Mouse (Mus musculus) intestine, postnatal 0 days (tissue): ENCODE measurements at regions not wholly inside any gene's neighbourhood (a gene's known extent, or its start where the extent isn't known, plus 50 kb on each side); places are given as distances from the start of the nearest gene placed in this dataset.

Experiments used
- ATAC-seq: fragments of 200-750 bp; cut with Nextera tagmentation; 2 replicates; pipeline ENCODE4 v1.8.0; 2017; ENCODE audit warnings: mild to moderate bottlenecking, moderate TSS enrichment, moderate library complexity
- H3K27ac ChIP-seq: fragments of 300-500 bp; sonication (generic); 2 replicates; pipeline ENCODE4 v1.5.1; 2014; ENCODE audit warnings: mild to moderate bottlenecking, low read depth, low read length, moderate library complexity
- H3K27me3 ChIP-seq: fragments of 300-500 bp; sonication (generic); replicated peaks from 2 replicates; pipeline ENCODE4 v1.6.1; 2014; ENCODE audit warnings: low read length, mixed read lengths; ENCODE audit not compliant: control insufficient read depth, insufficient read depth
- H3K36me3 ChIP-seq: fragments of 300-500 bp; sonication (generic); 2 replicates; pipeline ENCODE4 v1.6.1; 2014; ENCODE audit warnings: mild to moderate bottlenecking, moderate library complexity; ENCODE audit not compliant: control insufficient read depth, insufficient read depth
- H3K4me1 ChIP-seq: fragments of 300-500 bp; sonication (generic); replicated peaks from 2 replicates; pipeline ENCODE4 v1.6.1; 2014; ENCODE audit warnings: antibody characterized with exemption, low read length, mixed read lengths; ENCODE audit not compliant: control insufficient read depth, insufficient read depth
- H3K4me2 ChIP-seq: fragments of 300-500 bp; sonication (generic); replicated peaks from 2 replicates; pipeline ENCODE4 v1.6.1; 2014; ENCODE audit warnings: low read depth, mild to moderate bottlenecking, moderate library complexity
- H3K4me3 ChIP-seq: fragments of 300-500 bp; sonication (generic); 2 replicates; pipeline ENCODE4 v1.5.1; 2014; ENCODE audit warnings: low read depth, low read length
- H3K9ac ChIP-seq: fragments of 300-500 bp; sonication (generic); 2 replicates; pipeline ENCODE4 v1.6.1; 2014; ENCODE audit warnings: mild to moderate bottlenecking, low read depth, low read length
- H3K9me3 ChIP-seq: fragments of 300-500 bp; sonication (generic); 2 replicates; pipeline ENCODE4 v1.6.1; 2016; ENCODE audit warnings: mixed run types; ENCODE audit not compliant: control insufficient read depth
- CTCF ChIP-seq: sonication (generic); IDR thresholded peaks from 2 replicates; pipeline ENCODE4 v1.5.1; 2016; ENCODE audit warnings: low read depth, mild to moderate bottlenecking, control low read depth, antibody characterized with exemption, moderate library complexity
- WGBS: fragments of 180-500 bp; shearing (Covaris S2); extraction: QIAGEN DNeasy Blood & Tissue Kit; methylation state at CpG from one replicate; pipeline ENCODE4 v1.1.7; 2014; 5-methylcytosine and 5-hydroxymethylcytosine counted together

- H3K27ac ChIP-seq, result 0 out of 2 replicates have a peak overlapping the region, but pooled peaks have one; percentile 64
- H3K9ac ChIP-seq, result no peak overlapping the region
- no peaks in the 10 kb centered on the region for H3K36me3 ChIP-seq
- no peaks in the 10 kb centered on the region for H3K4me1 ChIP-seq
- ATAC-seq, result no peak
- no peak overlapping the region for H3K4me2 ChIP-seq
- no peak for TF ChIP-seq CTCF
- H3K4me3 ChIP-seq, result no peak overlapping the region
- H3K9me3 ChIP-seq, result no peaks in the 10 kb centered on the region
- 47% methylated on average over 2 of the region's 2 CpGs for WGBS
- H3K27me3 ChIP-seq, result no peaks in the 10 kb centered on the region
Measured at GRCm38 (mm10) chr13:63643394-63643793, 70.0 kb upstream of the Ptch1 start.

GRCm38 (mm10) chr13:63644308-63644707, 70.9 kb upstream of the Ptch1 start:
- 80% methylated on average over 5 of the region's 5 CpGs for WGBS
- ATAC-seq, result no peak
- H3K4me1 ChIP-seq, result no peaks in the 10 kb centered on the region
- H3K9me3 ChIP-seq, result no peaks in the 10 kb centered on the region
- no peak overlapping the region for H3K9ac ChIP-seq
- no peak for TF ChIP-seq CTCF
- no peaks in the 10 kb centered on the region for H3K27me3 ChIP-seq
- H3K4me2 ChIP-seq, result no peak overlapping the region
- no peak overlapping the region for H3K27ac ChIP-seq
- no peak overlapping the region for H3K4me3 ChIP-seq
- no peaks in the 10 kb centered on the region for H3K36me3 ChIP-seq

GRCm38 (mm10) chr13:63649058-63649647, 75.8 kb upstream of the Ptch1 start:
- Histone ChIP-seq H3K9ac (no peak overlapping the region), H3K4me2 (no peak overlapping the region), H3K4me1 (no peaks in the 10 kb centered on the region), H3K4me3 (no peak overlapping the region), H3K27ac (no peak overlapping the region), H3K36me3 (no peaks in the 10 kb centered on the region), H3K27me3 (no peaks in the 10 kb centered on the region), H3K9me3 (no peaks in the 10 kb centered on the region)
- no peak for TF ChIP-seq CTCF
- no peak for ATAC-seq
- WGBS, result 38% methylated on average over 3 of the region's 3 CpGs

- H3K9me3 ChIP-seq, result no peaks in the 10 kb centered on the region
- no peak for ATAC-seq
- no peak overlapping the region for H3K4me2 ChIP-seq
- TF ChIP-seq CTCF, result no peak
- H3K27me3 ChIP-seq, result no peaks in the 10 kb centered on the region
- H3K27ac ChIP-seq, result no peak overlapping the region
- H3K9ac ChIP-seq, result no peak overlapping the region
- H3K36me3 ChIP-seq, result no peaks in the 10 kb centered on the region
- 78% methylated on average over 6 of the region's 6 CpGs for WGBS
- H3K4me1 ChIP-seq, result no peaks in the 10 kb centered on the region
- no peak overlapping the region for H3K4me3 ChIP-seq
Measured at GRCm38 (mm10) chr13:63654514-63654913, 81.1 kb upstream of the Ptch1 start.

- Histone ChIP-seq H3K4me3 (no peak overlapping the region), H3K9me3 (no peaks in the 10 kb centered on the region), H3K27ac (no peak overlapping the region), H3K36me3 (no peaks in the 10 kb centered on the region), H3K9ac (no peak overlapping the region), H3K4me1 (no peaks in the 10 kb centered on the region), H3K27me3 (no peaks in the 10 kb centered on the region), H3K4me2 (no peak overlapping the region)
- 86% methylated on average over 8 of the region's 8 CpGs for WGBS
- no peak for ATAC-seq
- TF ChIP-seq CTCF, result no peak
Measured at GRCm38 (mm10) chr13:63657115-63657514, 83.7 kb upstream of the Ptch1 start.

- Histone ChIP-seq H3K4me3 (no peak overlapping the region), H3K9ac (no peak overlapping the region), H3K27me3 (no peaks in the 10 kb centered on the region), H3K27ac (no peak overlapping the region), H3K4me2 (no peak overlapping the region), H3K36me3 (no peaks in the 10 kb centered on the region), H3K4me1 (no peaks in the 10 kb centered on the region), H3K9me3 (no peaks in the 10 kb centered on the region)
- no peak for TF ChIP-seq CTCF
- ATAC-seq, result no peak
- WGBS, result 89% methylated on average over 7 of the region's 7 CpGs
Measured at GRCm38 (mm10) chr13:63659412-63659811, 86.0 kb upstream of the Ptch1 start.

GRCm38 (mm10) chr13:63660431-63660830, 87.0 kb upstream of the Ptch1 start:
- no peaks in the 10 kb centered on the region for H3K27me3 ChIP-seq
- H3K9me3 ChIP-seq, result no peaks in the 10 kb centered on the region
- TF ChIP-seq CTCF, result no peak
- no peak overlapping the region for H3K9ac ChIP-seq
- no peak overlapping the region for H3K27ac ChIP-seq
- 75% methylated on average over 4 of the region's 4 CpGs for WGBS
- no peak overlapping the region for H3K4me2 ChIP-seq
- H3K36me3 ChIP-seq, result no peaks in the 10 kb centered on the region
- no peak overlapping the region for H3K4me3 ChIP-seq
- ATAC-seq, result no peak
- no peaks in the 10 kb centered on the region for H3K4me1 ChIP-seq
